Comparison of ENCODE assay signal across 13 mouse cellular contexts in the genomic region with DNA sequence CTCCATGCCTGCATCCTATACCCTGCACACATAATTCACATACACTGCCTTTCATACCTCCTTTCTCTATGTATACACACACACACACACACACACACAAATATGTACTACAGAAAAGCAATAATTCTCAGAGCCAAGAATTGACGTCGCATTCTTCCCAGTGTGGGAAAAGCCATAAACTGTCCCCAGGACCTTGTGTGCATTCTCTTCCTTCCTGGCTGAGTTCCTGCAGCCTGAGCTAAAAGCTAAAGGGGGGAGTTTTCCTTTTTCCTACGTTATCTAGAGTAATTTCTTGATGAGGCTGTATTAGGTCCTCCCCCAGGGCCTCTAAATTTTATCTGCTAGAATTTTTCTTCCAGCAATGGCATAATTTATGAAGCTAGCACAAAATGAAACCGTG.
DNase-seq lines count a peak whose midpoint lies in the region; ATAC-seq and TF ChIP-seq lines count a peak whose summit lies in the region.
"Had no signal": no experiment of that assay in that cellular context is flagged by ENCODE, and none has a peak within 500 bp of the region (broad histone marks: within the 10 kb centered on the region; RNA-seq: fewer than 3 reads in every experiment).

No protein-coding gene starts in this region.

- H3K9ac ChIP-seq in heart, postnatal 0 days (replicated peaks; ENCODE audit: low read depth, low read length) = no peak overlapping the region
- H3K9ac ChIP-seq in heart, embryonic 11.5 days (ENCODE audit: low read depth, low read length) = no peak overlapping the region
- no peak overlapping the region for H3K9ac ChIP-seq in neural tube, embryonic 13.5 days
- H3K9ac ChIP-seq: hindbrain, embryonic 13.5 days; liver, embryonic 13.5 days had no signal

- no peaks in the 10 kb centered on the region for H3K36me3 ChIP-seq in heart, postnatal 0 days (replicated peaks; ENCODE audit: control insufficient read depth, insufficient read depth, low read length)
- H3K36me3 ChIP-seq in heart, embryonic 11.5 days (ENCODE audit: control insufficient read depth, insufficient read depth, low read length) = no peaks in the 10 kb centered on the region
- H3K36me3 ChIP-seq in neural tube, embryonic 13.5 days = no peaks in the 10 kb centered on the region
- H3K36me3 ChIP-seq: hindbrain, embryonic 13.5 days; liver, embryonic 13.5 days had no signal

- no peak for TF ChIP-seq CTCF in heart, postnatal 0 days (IDR thresholded peaks at IDR 0.05; ENCODE audit: low read depth)

- no peak overlapping the region for H3K4me2 ChIP-seq in heart, postnatal 0 days (ENCODE audit: low read depth, low read length)
- no peak overlapping the region for H3K4me2 ChIP-seq in heart, embryonic 11.5 days
- H3K4me2 ChIP-seq in neural tube, embryonic 13.5 days = no peak overlapping the region
- H3K4me2 ChIP-seq: hindbrain, embryonic 13.5 days; liver, embryonic 13.5 days had no signal

- ATAC-seq in heart, postnatal 0 days (ENCODE audit: insufficient read depth, low read depth) = no peak
- ATAC-seq in heart, embryonic 11.5 days (replicated peaks; ENCODE audit: insufficient number of reproducible peaks, low FRiP score, low TSS enrichment) = no peak
- ATAC-seq in neural tube, embryonic 13.5 days (ENCODE audit: low read depth) = no peak

- no peaks in the 10 kb centered on the region for H3K9me3 ChIP-seq in heart, postnatal 0 days (replicated peaks; ENCODE audit: control insufficient read depth, low read length)
- no peaks in the 10 kb centered on the region; the same call in 1 of the 2 replicates for H3K9me3 ChIP-seq in heart, embryonic 11.5 days (replicated peaks; ENCODE audit: control insufficient read depth, low read length)
- no peaks in the 10 kb centered on the region for H3K9me3 ChIP-seq in neural tube, embryonic 13.5 days
- H3K9me3 ChIP-seq: hindbrain, embryonic 13.5 days; liver, embryonic 13.5 days had no signal

- H3K4me1 ChIP-seq in heart, postnatal 0 days (ENCODE audit: control insufficient read depth, insufficient read depth) = peaks cover 6% of the 10 kb centered on the region
- peaks cover 4% of the 10 kb centered on the region; the same call in 1 of the 2 replicates for H3K4me1 ChIP-seq in heart, embryonic 11.5 days (ENCODE audit: control insufficient read depth, insufficient read depth, low read length)
- H3K4me1 ChIP-seq in neural tube, embryonic 13.5 days (replicated peaks) = peaks cover 17% of the 10 kb centered on the region
- H3K4me1 ChIP-seq: megakaryocyte, embryonic 14.5 days had no signal

- TF ChIP-seq EP300 in heart, postnatal 0 days (IDR thresholded peaks at IDR 0.05; ENCODE audit: low read depth) = no peak

- H3K27me3 ChIP-seq in heart, postnatal 0 days (ENCODE audit: control insufficient read depth, insufficient read depth, low read length) = no peaks in the 10 kb centered on the region
- H3K27me3 ChIP-seq in heart, embryonic 11.5 days (ENCODE audit: control insufficient read depth, insufficient read depth, low read length) = no peaks in the 10 kb centered on the region
- no peaks in the 10 kb centered on the region for H3K27me3 ChIP-seq in neural tube, embryonic 13.5 days
- H3K27me3 ChIP-seq: hindbrain, embryonic 13.5 days; liver, embryonic 13.5 days; megakaryocyte, embryonic 14.5 days had no signal

- no peak overlapping the region for H3K4me3 ChIP-seq in heart, postnatal 0 days (ENCODE audit: low read depth, low read length)
- H3K4me3 ChIP-seq in heart, embryonic 11.5 days (ENCODE audit: low read depth, low read length) = no peak overlapping the region
- no peak overlapping the region for H3K4me3 ChIP-seq in neural tube, embryonic 13.5 days
- H3K4me3 ChIP-seq: hindbrain, embryonic 13.5 days; layer of hippocampus, adult 2 months; liver, embryonic 13.5 days; megakaryocyte, embryonic 14.5 days had no signal

- peak; percentile 13 for DNase-seq in heart, postnatal 0 days (ENCODE audit: low spot score)
- DNase-seq in neural tube, embryonic 10.5 days (ENCODE audit: extremely low spot score, low spot score) = no peak
- DNase-seq in kidney, postnatal 25 days = peak; percentile 9 to 38
- DNase-seq in ovary, postnatal 36 days (ENCODE audit: low spot score) = no peak
- no peak for DNase-seq in left cerebral cortex, postnatal 4 days
- DNase-seq: adrenal gland, postnatal 25 days; cerebellum, postnatal 10 days; liver, embryonic 13.5 days had no signal

- intact Hi-C loops in left cerebral cortex, postnatal 4 days (cut with DNase I) = no loop called here

- H3K27ac ChIP-seq in heart, postnatal 0 days (ENCODE audit: low read depth) = no peak overlapping the region
- no peak overlapping the region for H3K27ac ChIP-seq in heart, embryonic 11.5 days (ENCODE audit: low read depth, low read length)
- H3K27ac ChIP-seq in neural tube, embryonic 13.5 days (replicated peaks) = 0 out of 2 replicates have a peak overlapping the region, but pooled peaks have one; percentile 13
- H3K27ac ChIP-seq: hindbrain, embryonic 13.5 days; layer of hippocampus, adult 2 months; liver, embryonic 13.5 days had no signal

- WGBS in heart, postnatal 0 days = 51% methylated on average over 4 of the region's 4 CpGs
- WGBS in heart, embryonic 11.5 days (ENCODE audit: insufficient replicate concordance) = 59% methylated on average over 4 of the region's 4 CpGs
- WGBS in neural tube, embryonic 13.5 days = 22% methylated on average over 4 of the region's 4 CpGs

Comparison
In these comparisons a context has a peak if more than half of its experiments do, and no peak if none do; other contexts are left out.
1. DNase-seq: peak in heart, postnatal 0 days (single experiment) and kidney, postnatal 25 days (2 of 2); none in neural tube, embryonic 10.5 days (single experiment), ovary, postnatal 36 days (single experiment) and left cerebral cortex, postnatal 4 days (single experiment).